Mouse (Mus musculus) lung, embryonic 15.5 days (tissue): ENCODE measurements at regions not wholly inside any gene's neighbourhood (a gene's known extent, or its start where the extent isn't known, plus 50 kb on each side); places are given as distances from the start of the nearest gene placed in this dataset.

Experiments
- ATAC-seq: fragments of 200-750 bp; cut with Nextera tagmentation; 2 replicates; pipeline ENCODE4 v1.8.0; 2017; ENCODE audit warnings: moderate number of reproducible peaks, borderline replicate concordance; ENCODE audit not compliant: low FRiP score, low TSS enrichment; ENCODE audit errors: extremely low read depth
- H3K27ac ChIP-seq: fragments of 300-500 bp; sonication (generic); 2 replicates; pipeline ENCODE4 v1.5.1; 2015; ENCODE audit warnings: moderate library complexity, mild to moderate bottlenecking, inconsistent platforms
- H3K27me3 ChIP-seq: fragments of 300-500 bp; sonication (generic); 2 replicates; pipeline ENCODE4 v1.6.1; 2015; ENCODE audit warnings: inconsistent platforms
- H3K36me3 ChIP-seq: fragments of 300-500 bp; sonication (generic); 2 replicates; pipeline ENCODE4 v1.6.1; 2015; ENCODE audit warnings: inconsistent platforms
- H3K4me1 ChIP-seq: fragments of 300-500 bp; sonication (generic); 2 replicates; pipeline ENCODE4 v1.6.1; 2015; ENCODE audit warnings: inconsistent platforms
- H3K4me2 ChIP-seq: fragments of 300-500 bp; sonication (generic); 2 replicates; pipeline ENCODE4 v1.6.1; 2015; ENCODE audit warnings: inconsistent platforms, mild to moderate bottlenecking, moderate library complexity
- H3K4me3 ChIP-seq: fragments of 300-500 bp; sonication (generic); 2 replicates; pipeline ENCODE4 v1.5.1; 2015; ENCODE audit warnings: mild to moderate bottlenecking, inconsistent platforms
- H3K9ac ChIP-seq: fragments of 300-500 bp; sonication (generic); 2 replicates; pipeline ENCODE4 v1.6.1; 2015; ENCODE audit warnings: inconsistent platforms
- H3K9me3 ChIP-seq: fragments of 300-500 bp; sonication (generic); 2 replicates; pipeline ENCODE4 v1.6.1; 2016; ENCODE audit warnings: inconsistent platforms
- WGBS: fragments of 180-500 bp; shearing (Covaris S2); methylation state at CpG from one replicate; pipeline ENCODE4 v1.1.7; 2015; 5-methylcytosine and 5-hydroxymethylcytosine counted together

DNA sequence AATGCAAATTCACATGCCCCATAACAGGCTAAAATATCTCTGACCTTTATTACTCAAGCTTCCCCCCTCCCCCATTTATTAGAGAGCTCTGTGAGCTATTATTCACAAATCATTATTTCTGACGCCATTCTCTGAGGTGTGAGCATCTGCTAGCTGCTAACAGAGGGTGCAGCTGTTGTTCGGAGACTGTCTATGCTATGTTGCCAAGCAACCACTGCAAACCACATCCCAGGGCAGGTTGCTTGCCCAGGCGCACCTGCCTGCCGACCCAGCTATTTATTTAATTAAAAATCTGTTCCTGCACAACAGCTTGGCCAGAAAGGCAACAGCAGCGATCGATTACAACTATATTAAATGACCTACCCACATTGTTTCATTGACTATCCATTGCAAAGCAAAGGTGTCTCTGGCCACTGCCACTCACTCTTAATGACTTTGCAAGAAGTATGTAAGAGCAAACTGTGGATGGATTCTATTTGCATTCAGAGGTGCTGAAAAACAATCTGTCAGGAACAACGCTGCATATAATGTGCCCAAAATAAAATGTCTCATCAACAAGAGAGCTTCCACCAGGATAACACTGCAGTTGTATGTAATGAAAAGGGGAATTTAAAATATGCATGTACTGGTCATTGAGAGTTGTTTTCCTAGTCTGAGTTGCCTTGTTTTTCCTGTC, 84.2 kb upstream of the Cacna2d1 start:
- no peaks in the 10 kb centered on the region for H3K4me1 ChIP-seq
- H3K9ac ChIP-seq, result no peak overlapping the region
- WGBS, result 47% methylated on average over 7 of the region's 7 CpGs
- no peaks in the 10 kb centered on the region for H3K27me3 ChIP-seq
- H3K4me2 ChIP-seq, result no peak overlapping the region
- H3K36me3 ChIP-seq, result no peaks in the 10 kb centered on the region
- no peak for ATAC-seq
- no peak overlapping the region for H3K4me3 ChIP-seq
- H3K9me3 ChIP-seq, result no peaks in the 10 kb centered on the region
- no peak overlapping the region for H3K27ac ChIP-seq

DNA sequence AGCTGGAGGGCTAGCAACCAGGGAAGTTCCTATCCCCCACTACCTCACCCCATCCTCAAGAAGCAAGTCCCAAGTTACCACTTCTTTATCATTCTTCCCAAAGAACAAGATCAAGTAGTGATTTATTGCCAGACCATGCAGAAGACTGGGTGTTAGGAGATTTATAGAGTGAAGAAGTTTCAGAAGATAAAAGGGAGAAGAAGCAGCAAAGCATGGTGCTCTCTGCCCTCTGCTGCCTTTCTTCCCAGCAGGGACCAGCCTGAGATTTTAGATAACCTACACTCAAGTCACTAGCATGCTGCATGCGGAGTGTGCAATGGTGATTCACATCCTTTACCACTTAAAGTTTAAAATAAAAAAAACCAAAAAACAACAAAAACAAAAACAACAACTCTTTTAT, 79.7 kb upstream of the Cacna2d1 start:
- Histone ChIP-seq H3K4me1 (0 out of 2 replicates have a peak, but pooled peaks cover 3% of the 10 kb centered on the region), H3K9me3 (no peaks in the 10 kb centered on the region), H3K36me3 (no peaks in the 10 kb centered on the region), H3K9ac (no peak overlapping the region), H3K4me3 (no peak overlapping the region), H3K4me2 (no peak overlapping the region), H3K27me3 (no peaks in the 10 kb centered on the region), H3K27ac (no peak overlapping the region)
- ATAC-seq, result no peak
- WGBS, result 52% methylated on average over 1 of the region's 1 CpGs

DNA sequence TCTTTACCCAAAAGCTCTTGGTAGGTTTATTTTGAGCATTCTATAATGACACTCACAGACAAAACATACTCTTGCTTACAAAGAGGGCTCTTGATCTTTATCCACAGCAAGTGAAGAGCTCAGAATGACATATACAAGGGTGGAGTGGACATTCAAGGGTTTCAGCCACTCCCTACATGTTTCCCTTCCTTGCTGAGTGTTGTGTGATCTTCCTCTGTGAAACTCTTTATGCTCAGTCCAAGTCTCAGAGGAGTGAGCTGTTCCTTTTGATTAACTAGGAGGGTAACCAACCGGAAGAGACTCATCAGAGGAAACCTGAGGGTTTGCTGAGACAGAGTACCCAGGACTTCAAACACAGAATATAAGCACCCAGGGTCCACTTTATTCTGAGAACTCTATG, 77.5 kb upstream of the Cacna2d1 start:
- Histone ChIP-seq H3K9ac (no peak overlapping the region), H3K27ac (no peak overlapping the region), H3K4me3 (no peak overlapping the region), H3K9me3 (no peaks in the 10 kb centered on the region), H3K36me3 (no peaks in the 10 kb centered on the region), H3K4me1 (0 out of 2 replicates have a peak, but pooled peaks cover 3% of the 10 kb centered on the region), H3K27me3 (no peaks in the 10 kb centered on the region), H3K4me2 (no peak overlapping the region)
- WGBS, result 26% methylated on average over 1 of the region's 1 CpGs
- peak; percentile 55; the same call in 1 of the 2 replicates for ATAC-seq

- ATAC-seq, result no peak
- H3K4me1 ChIP-seq, result no peaks in the 10 kb centered on the region
- H3K9me3 ChIP-seq, result no peaks in the 10 kb centered on the region
- WGBS, result 73% methylated on average over 3 of the region's 3 CpGs
- H3K36me3 ChIP-seq, result no peaks in the 10 kb centered on the region
- H3K27me3 ChIP-seq, result no peaks in the 10 kb centered on the region
- H3K9ac ChIP-seq, result no peak overlapping the region
- no peak overlapping the region for H3K4me2 ChIP-seq
- H3K27ac ChIP-seq, result no peak overlapping the region
- no peak overlapping the region for H3K4me3 ChIP-seq
Measured at GRCm38 (mm10) chr5:15874065-15874464, 60.4 kb upstream of the Cacna2d1 start.

- Histone ChIP-seq H3K4me1 (no peaks in the 10 kb centered on the region), H3K27ac (no peak overlapping the region), H3K9ac (no peak overlapping the region), H3K9me3 (no peaks in the 10 kb centered on the region), H3K4me3 (no peak overlapping the region), H3K36me3 (no peaks in the 10 kb centered on the region), H3K4me2 (no peak overlapping the region), H3K27me3 (no peaks in the 10 kb centered on the region)
- ATAC-seq, result no peak
Measured at GRCm38 (mm10) chr5:15883004-15883403, 51.5 kb upstream of the Cacna2d1 start.
